Mouse (Mus musculus): Measurements from ENCODE around the gene Klrb1b. TPM values are rescaled to one million over a fixed set of nuclear protein-coding genes. Genes with fewer than 3 reads are reported as not detected.
A peak's percentile ranks its signal among the peaks of the same experiment; 100 is the strongest.

Klrb1b gene
- polyA plus RNA-seq, 1 experiment = not detected

DNA sequence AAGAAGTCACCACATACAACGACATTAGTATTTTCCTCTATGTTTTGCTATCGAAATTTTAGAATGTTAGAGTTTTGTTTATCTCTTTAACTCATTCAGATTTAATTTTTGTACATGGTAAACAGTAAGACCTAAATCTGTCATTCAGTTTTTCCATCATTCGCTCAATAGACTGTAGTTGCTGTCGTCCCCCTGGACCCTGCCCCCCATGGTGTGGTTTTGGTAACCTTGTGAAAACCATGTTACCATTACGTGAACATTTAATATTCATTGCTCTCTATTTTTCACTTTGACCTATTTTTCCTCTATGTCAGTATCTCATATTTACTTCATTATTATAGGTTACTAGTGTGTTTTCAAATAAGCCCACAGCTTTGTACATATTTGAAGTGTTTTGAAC lies 61.5 kb downstream of the Klrb1b start:
- no peak for DNase-seq (ENCODE audit: low read depth)
- TF ChIP-seq CTCF (IDR thresholded peaks at IDR 0.05; ENCODE audit: borderline replicate concordance, extremely low read depth, insufficient read depth, insufficient read length) (no peak), POLR2A (IDR thresholded peaks at IDR 0.05; ENCODE audit: borderline replicate concordance, extremely low read depth, insufficient read depth, insufficient read length, poor library complexity, severe bottlenecking) (no peak)

DNA sequence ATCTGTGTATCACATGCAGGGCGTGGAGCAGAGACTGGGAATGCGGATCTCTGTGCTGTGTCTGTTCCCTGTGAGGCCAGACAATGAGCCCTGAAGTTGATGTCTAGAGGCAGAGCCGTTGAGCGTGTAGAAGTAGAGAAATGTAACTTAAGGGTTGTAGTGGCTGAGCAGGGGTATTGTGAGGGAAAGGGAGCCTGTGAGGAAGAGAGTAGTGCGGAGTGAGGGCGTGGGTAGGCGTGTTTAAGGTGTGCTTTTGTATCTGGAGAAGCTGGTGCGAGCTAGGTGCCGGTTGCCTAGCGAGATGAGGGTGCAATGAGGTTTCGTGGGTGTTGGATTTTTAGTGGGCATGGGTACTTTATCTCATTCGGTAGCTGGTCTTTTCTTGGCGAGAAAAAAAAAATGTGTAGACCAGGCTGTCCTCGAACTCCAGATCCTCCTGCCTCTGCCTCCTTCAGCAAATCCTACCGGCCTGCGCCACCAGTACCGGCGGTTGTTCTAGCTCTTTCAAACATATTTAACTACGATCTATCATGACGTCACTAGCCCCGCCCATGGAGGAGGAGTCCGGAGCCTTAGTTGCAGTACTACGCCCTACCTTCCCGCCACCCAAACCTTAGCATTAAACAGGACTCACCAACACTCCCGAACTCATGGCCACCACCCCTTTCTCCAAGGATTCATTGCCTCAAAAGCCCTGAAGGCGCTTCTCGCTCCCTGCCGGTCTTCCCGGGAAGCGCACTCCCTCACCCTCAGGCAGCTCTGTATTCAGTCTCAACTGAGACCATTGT lies 62.2 kb downstream of the Klrb1b start:
- peak; percentile 99 for DNase-seq (ENCODE audit: low read depth)
- no peak for TF ChIP-seq POLR2A (IDR thresholded peaks at IDR 0.05; ENCODE audit: borderline replicate concordance, extremely low read depth, insufficient read depth, insufficient read length, poor library complexity, severe bottlenecking)
- TF ChIP-seq CTCF (IDR thresholded peaks at IDR 0.05; ENCODE audit: borderline replicate concordance, extremely low read depth, insufficient read depth, insufficient read length) = peak; percentile 65

Other genes starting within 250 kb of the Klrb1b start
- gene A2ml1, start 244.7 kb downstream of the Klrb1b start, polyA plus RNA-seq (2012; rRNA removed) = 0.83 and 1.2 TPM in 2 replicates
- 0.12 TPM in 1 of 2 replicates, not detected in the other for gene Klrb1a, start 202.8 kb downstream of the Klrb1b start, polyA plus RNA-seq (2012; rRNA removed)
- gene Clec2h, start 163.9 kb downstream of the Klrb1b start, polyA plus RNA-seq (2012; rRNA removed) = not detected in 2 replicates
- 0.19 and 0.23 TPM in 2 replicates for gene Klrb1, start 103.3 kb downstream of the Klrb1b start, polyA plus RNA-seq (2012; rRNA removed)
- gene Klrb1c, start 37.1 kb downstream of the Klrb1b start, polyA plus RNA-seq (2012; rRNA removed) = 0.05 and 0.07 TPM in 2 replicates
- not detected in 2 replicates for gene Gm44511, start within 50 bp of the Klrb1b start, polyA plus RNA-seq (2012; rRNA removed)
- gene Clec2i, start 61.3 kb upstream of the Klrb1b start, polyA plus RNA-seq (2012; rRNA removed) = not detected in 2 replicates
- gene BC035044, start 64.8 kb upstream of the Klrb1b start, polyA plus RNA-seq (2012; rRNA removed) = 0.30 and 0.49 TPM in 2 replicates
- gene Clec2g, start 108.0 kb upstream of the Klrb1b start, polyA plus RNA-seq (2012; rRNA removed) = 0.19 TPM in 1 of 2 replicates, not detected in the other
- 0.10 and 0.15 TPM in 2 replicates for gene Klrb1f, start 219.6 kb upstream of the Klrb1b start, polyA plus RNA-seq (2012; rRNA removed)